Comparison of ENCODE assay signal across 8 mouse cellular contexts in genomic region chr8:80058193-80058592, GRCm38 (mm10). TPM values are rescaled to one million over a fixed set of nuclear protein-coding genes. Genes with fewer than 3 reads are reported as not detected.
A peak's percentile ranks its signal among the peaks of the same experiment; 100 is the strongest.
DNase-seq lines count a peak whose midpoint lies in the region; ATAC-seq and TF ChIP-seq lines count a peak whose summit lies in the region.

No protein-coding gene starts in this region.

- peak overlapping the region; percentile 53; the same call in 1 of the 2 replicates for H3K9ac ChIP-seq in heart, embryonic 12.5 days
- no peak overlapping the region for H3K9ac ChIP-seq in ES-Bruce4 (ENCODE audit: low read depth, poor library complexity, severe bottlenecking)
- peak overlapping the region; percentile 65 for H3K9ac ChIP-seq in forebrain, embryonic 13.5 days
- no peak overlapping the region for H3K9ac ChIP-seq in liver, embryonic 15.5 days
- H3K9ac ChIP-seq in stomach, postnatal 0 days (ENCODE audit: low read length), result no peak overlapping the region

- 3% methylated on average over 7 of the region's 12 CpGs for WGBS in heart, embryonic 12.5 days
- WGBS in forebrain, embryonic 13.5 days, result under 1% methylated on average over 7 of the region's 12 CpGs
- 7% methylated on average over 10 of the region's 12 CpGs for WGBS in liver, embryonic 15.5 days (ENCODE audit: insufficient replicate concordance)
- 6% methylated on average over 6 of the region's 12 CpGs for WGBS in stomach, postnatal 0 days

- H3K4me1 ChIP-seq in heart, embryonic 12.5 days (replicated peaks), result peaks cover 11% of the 10 kb centered on the region
- no peaks in the 10 kb centered on the region for H3K4me1 ChIP-seq in ES-Bruce4 (ENCODE audit: control insufficient read depth, insufficient read depth, low read length)
- peaks cover 38% of the 10 kb centered on the region for H3K4me1 ChIP-seq in forebrain, embryonic 13.5 days
- H3K4me1 ChIP-seq in liver, embryonic 15.5 days (replicated peaks), result no peaks in the 10 kb centered on the region
- H3K4me1 ChIP-seq in stomach, postnatal 0 days (replicated peaks; ENCODE audit: control insufficient read depth, insufficient read depth), result no peaks in the 10 kb centered on the region; the same call in 1 of the 2 replicates

- H3K4me3 ChIP-seq in heart, embryonic 12.5 days, result peak overlapping the region; percentile 64
- peak overlapping the region; percentile 32; the same call in 1 of the 2 replicates for H3K4me3 ChIP-seq in ES-Bruce4 (ENCODE audit: low read depth, low read length)
- H3K4me3 ChIP-seq in forebrain, embryonic 13.5 days, result peak overlapping the region; percentile 55
- peak overlapping the region; percentile 41; the same call in 1 of the 2 replicates for H3K4me3 ChIP-seq in liver, embryonic 15.5 days (replicated peaks)
- peak overlapping the region; percentile 51 for H3K4me3 ChIP-seq in stomach, postnatal 0 days (ENCODE audit: low read depth, low read length)

- ATAC-seq in heart, embryonic 12.5 days (ENCODE audit: insufficient number of reproducible peaks, low FRiP score), result peak; percentile 29; the same call in 1 of the 2 replicates
- ATAC-seq in forebrain, embryonic 13.5 days, result peak; percentile 54; the same call in 1 of the 2 replicates
- no peak for ATAC-seq in liver, embryonic 15.5 days (ENCODE audit: insufficient read depth)
- ATAC-seq in stomach, postnatal 0 days (ENCODE audit: low FRiP score, low TSS enrichment), result peak; percentile 19; the same call in 1 of the 2 replicates

- TF ChIP-seq EP300 in ES-Bruce4 (IDR thresholded peaks at IDR 0.05; ENCODE audit: insufficient read depth, low read depth, low read length), result no peak
- TF ChIP-seq EP300 in stomach, postnatal 0 days (optimal IDR thresholded peaks at IDR 0.05), result no peak

- no peak overlapping the region for H3K27ac ChIP-seq in heart, embryonic 12.5 days (ENCODE audit: poor library complexity, severe bottlenecking)
- no peak overlapping the region for H3K27ac ChIP-seq in ES-Bruce4 (ENCODE audit: insufficient read depth, low read length)
- no peak overlapping the region for H3K27ac ChIP-seq in forebrain, embryonic 13.5 days
- H3K27ac ChIP-seq in liver, embryonic 15.5 days (replicated peaks), result no peak overlapping the region
- no peak overlapping the region for H3K27ac ChIP-seq in stomach, postnatal 0 days (replicated peaks)

- TF ChIP-seq POLR2A in ES-Bruce4 (IDR thresholded peaks at IDR 0.05; ENCODE audit: insufficient read depth, low read length), result no peak

- H3K4me2 ChIP-seq in heart, embryonic 12.5 days, result peak overlapping the region; percentile 93
- peak overlapping the region; percentile 98 for H3K4me2 ChIP-seq in forebrain, embryonic 13.5 days
- H3K4me2 ChIP-seq in liver, embryonic 15.5 days, result peak overlapping the region; percentile 58; the same call in 1 of the 2 replicates
- H3K4me2 ChIP-seq in stomach, postnatal 0 days (replicated peaks; ENCODE audit: low read depth), result peak overlapping the region; percentile 69

- no peaks in the 10 kb centered on the region for H3K36me3 ChIP-seq in heart, embryonic 12.5 days
- H3K36me3 ChIP-seq in ES-Bruce4 (ENCODE audit: control insufficient read depth, insufficient read depth, low read length, poor library complexity, severe bottlenecking), result no peaks in the 10 kb centered on the region
- no peaks in the 10 kb centered on the region for H3K36me3 ChIP-seq in forebrain, embryonic 13.5 days (ENCODE audit: poor library complexity, severe bottlenecking)
- no peaks in the 10 kb centered on the region for H3K36me3 ChIP-seq in liver, embryonic 15.5 days (replicated peaks)
- H3K36me3 ChIP-seq in stomach, postnatal 0 days (ENCODE audit: control insufficient read depth, insufficient read depth, low read length), result no peaks in the 10 kb centered on the region

- H3K9me3 ChIP-seq in heart, embryonic 12.5 days (replicated peaks), result no peaks in the 10 kb centered on the region
- H3K9me3 ChIP-seq in ES-Bruce4 (replicated peaks; ENCODE audit: control insufficient read depth, insufficient read depth, low read length, poor library complexity, severe bottlenecking), result no peaks in the 10 kb centered on the region
- H3K9me3 ChIP-seq in forebrain, embryonic 13.5 days (replicated peaks), result no peaks in the 10 kb centered on the region
- no peaks in the 10 kb centered on the region for H3K9me3 ChIP-seq in liver, embryonic 15.5 days (replicated peaks)
- H3K9me3 ChIP-seq in stomach, postnatal 0 days (ENCODE audit: control insufficient read depth, low read length), result no peaks in the 10 kb centered on the region

- intact Hi-C loops in heart, postnatal 25 days (cut with DNase I), result no loop called here

- H3K27me3 ChIP-seq in heart, embryonic 12.5 days (replicated peaks), result peaks cover 46% of the 10 kb centered on the region
- H3K27me3 ChIP-seq in ES-Bruce4 (ENCODE audit: control insufficient read depth, insufficient read depth, low read length, poor library complexity, severe bottlenecking), result peaks cover 8% of the 10 kb centered on the region
- peaks cover 56% of the 10 kb centered on the region for H3K27me3 ChIP-seq in forebrain, embryonic 13.5 days
- H3K27me3 ChIP-seq in liver, embryonic 15.5 days, result peaks cover 40% of the 10 kb centered on the region
- H3K27me3 ChIP-seq in stomach, postnatal 0 days (ENCODE audit: control insufficient read depth, insufficient read depth, low read length), result peaks cover 6% of the 10 kb centered on the region; the same call in 1 of the 2 replicates

- TF ChIP-seq CTCF in ES-Bruce4 (IDR thresholded peaks at IDR 0.05; ENCODE audit: low read depth, low read length), result no peak
- TF ChIP-seq CTCF in stomach, postnatal 0 days (IDR thresholded peaks at IDR 0.05; ENCODE audit: low read depth), result no peak

- no peak for DNase-seq in heart, postnatal 25 days (ENCODE audit: low spot score)
- DNase-seq in stomach, postnatal 0 days (ENCODE audit: low spot score), result no peak
- no peak for DNase-seq in ovary, postnatal 14 days (ENCODE audit: low spot score)
- no peak for DNase-seq in thymus, postnatal 14 days

RNA-seq across cellular contexts. Expression of gene Hhip, which starts 0.4 kb away (rescaled TPM):
- 0.18 and 0.44 TPM in 2 replicates for polyA plus RNA-seq in heart, embryonic 12.5 days (2016; fragmentation: Nextera tagmentation; extraction: Ambion mirVana)
- under 1 TPM; 0.03 to 0.08 TPM for total RNA-seq in heart, postnatal 25 days (2021)
- 0.52 TPM in 1 of 2 replicates, not detected in the other for polyA plus RNA-seq in ES-Bruce4 (2011; ENCODE audit: insufficient read depth, insufficient read length, low read depth, missing spikeins)
- 1.2 and 2.0 TPM in 2 replicates for polyA plus RNA-seq in forebrain, embryonic 13.5 days (2015; fragmentation: Nextera tagmentation; extraction: Ambion mirVana)
- 1.4 and 1.6 TPM in 2 replicates for polyA plus RNA-seq in liver, embryonic 15.5 days (2015; fragmentation: Nextera tagmentation; extraction: Ambion mirVana)
- 8.4 and 10.6 TPM in 2 replicates for polyA plus RNA-seq in stomach, postnatal 0 days (2015; fragmentation: Nextera tagmentation; extraction: Ambion mirVana)

Comparison
In these comparisons a context has a peak if more than half of its experiments do, and no peak if none do; other contexts are left out.
1. H3K9ac ChIP-seq: peak in heart, embryonic 12.5 days (single experiment) and forebrain, embryonic 13.5 days (single experiment); none in ES-Bruce4 (single experiment), liver, embryonic 15.5 days (single experiment) and stomach, postnatal 0 days (single experiment).
2. Peak in every context shown above with its lines, with median percentiles within 50 percentile points of each other: H3K4me2 ChIP-seq and H3K4me3 ChIP-seq.